Mouse (Mus musculus): ENCODE measurements around the gene Tanc2.

GRCm38 (mm10) chr11:105959355-105959754, 369.6 kb downstream of the Tanc2 start:
- TF ChIP-seq POLR2A (IDR thresholded peaks at IDR 0.05; ENCODE audit: control insufficient read depth, low read depth, low read length) (no peak), CTCF (IDR thresholded peaks at IDR 0.05; ENCODE audit: control insufficient read depth, insufficient read depth, insufficient replicate concordance, low read depth, low read length) (no peak)
